Mouse (Mus musculus): Measurements from ENCODE around the gene Higd1b. TPM values are rescaled to one million over a fixed set of nuclear protein-coding genes. Genes with fewer than 3 reads are reported as not detected.

Higd1b gene
- total RNA-seq, 2 experiments from 2014 or later: 2.0 to 7.4 TPM

GRCm38 (mm10) chr11:102837385-102837784, 1.7 kb downstream of the Higd1b start:
- DNase-seq (ENCODE audit: low spot score in 2 of 2): no peak

GRCm38 (mm10) chr11:102838126-102838525, 2.5 kb downstream of the Higd1b start:
- DNase-seq (ENCODE audit: low spot score in 2 of 2): no peak

- DNase-seq (ENCODE audit: low spot score in 2 of 2): no peak
Observed at GRCm38 (mm10) chr11:102838616-102839150, 3.0 kb downstream of the Higd1b start.

- DNase-seq (ENCODE audit: low spot score in 2 of 2): no peak
Observed at GRCm38 (mm10) chr11:102845926-102846325, 10.3 kb downstream of the Higd1b start.

- peak; percentile 25 to 46 for DNase-seq (ENCODE audit: low spot score in 2 of 2)
Observed at GRCm38 (mm10) chr11:102851883-102852282, 16.2 kb downstream of the Higd1b start.

GRCm38 (mm10) chr11:102853760-102854159, 18.1 kb downstream of the Higd1b start:
- DNase-seq (ENCODE audit: low spot score in 2 of 2): no peak

- no peak for DNase-seq (ENCODE audit: low spot score in 2 of 2)
Observed at GRCm38 (mm10) chr11:102855941-102856340, 20.3 kb downstream of the Higd1b start.

- no peak for DNase-seq (ENCODE audit: low spot score in 2 of 2)
Observed at GRCm38 (mm10) chr11:102858951-102859350, 23.3 kb downstream of the Higd1b start.

- DNase-seq (ENCODE audit: low spot score in 2 of 2): peak; percentile 36 to 48
Observed at GRCm38 (mm10) chr11:102859933-102860332, 24.3 kb downstream of the Higd1b start.

GRCm38 (mm10) chr11:102864272-102864671, 28.6 kb downstream of the Higd1b start:
- DNase-seq (ENCODE audit: low spot score in 2 of 2): peak; percentile 59 to 72

GRCm38 (mm10) chr11:102874801-102875334, 39.2 kb downstream of the Higd1b start:
- DNase-seq (ENCODE audit: low spot score in 2 of 2): peak; percentile 32 to 63

- no peak for DNase-seq (ENCODE audit: low spot score in 2 of 2)
Observed at GRCm38 (mm10) chr11:102879558-102879957, 43.9 kb downstream of the Higd1b start.

GRCm38 (mm10) chr11:102880585-102881313, 45.1 kb downstream of the Higd1b start, which contains the start of the genes Eftud2 and Ccdc103:
Gene Eftud2 (minus strand): TSS chr11:102880985.
Gene Ccdc103 (plus strand): TSS chr11:102881204.
- peak; percentile 94 for DNase-seq (ENCODE audit: low spot score in 2 of 2)

GRCm38 (mm10) chr11:102881314-102882198, 45.9 kb downstream of the Higd1b start:
- no peak for DNase-seq (ENCODE audit: low spot score in 2 of 2)

GRCm38 (mm10) chr11:102884616-102885219, 49.1 kb downstream of the Higd1b start, which contains the start of gene Fam187a:
Gene Fam187a (plus strand): TSS chr11:102885169.
- no peak for DNase-seq (ENCODE audit: low spot score in 2 of 2)

GRCm38 (mm10) chr11:102887433-102887832, 51.8 kb downstream of the Higd1b start:
- no peak for DNase-seq (ENCODE audit: low spot score in 2 of 2)

Other genes starting within 250 kb of the Higd1b start
- 1 to 10 TPM; 9.4 to 9.7 TPM for gene Fzd2, start 231.5 kb upstream of the Higd1b start, total RNA-seq (2021)
- not detected for gene Meioc, start 172.1 kb upstream of the Higd1b start, total RNA-seq (2021)
- gene Ccdc43, start 138.1 kb upstream of the Higd1b start, total RNA-seq (2021): 10 to 100 TPM; 26.1 to 29.0 TPM
- 100 to 1,000 TPM; 125 to 129 TPM for gene Adam11, start 74.4 kb upstream of the Higd1b start, total RNA-seq (2021)
- gene Gjc1, start 16.1 kb upstream of the Higd1b start, total RNA-seq (2021): 1 to 10 TPM; 3.2 to 4.8 TPM
- gene Eftud2, start 45.1 kb downstream of the Higd1b start, total RNA-seq (2021): 100 to 1,000 TPM; 118 to 122 TPM
- 1 to 10 TPM; 1.4 TPM for gene Ccdc103, start 45.4 kb downstream of the Higd1b start, total RNA-seq (2021)
- gene Fam187a, start 49.3 kb downstream of the Higd1b start, total RNA-seq (2021): under 1 TPM in 1 of 2 experiments, not detected in 1; 0.42 TPM
- 100 to 1,000 TPM; 137 to 174 TPM for gene Gfap, start 65.1 kb downstream of the Higd1b start, total RNA-seq (2021)
- gene Kif18b, start 89.3 kb downstream of the Higd1b start, total RNA-seq (2021): under 1 TPM in 1 of 2 experiments, not detected in 1; 0.46 TPM
- gene C1ql1, start 110.8 kb downstream of the Higd1b start, total RNA-seq (2021): 10 to 100 TPM; 12.3 to 15.7 TPM
- 100 to 1,000 TPM; 130 to 131 TPM for gene Nmt1, start 192.3 kb downstream of the Higd1b start, total RNA-seq (2021)
- 10 to 100 TPM; 44.4 to 44.6 TPM for gene Dcakd, start 192.5 kb downstream of the Higd1b start, total RNA-seq (2021)